Mouse (Mus musculus): Measurements from ENCODE around the gene Daam1.

- TF ChIP-seq POLR2A (IDR thresholded peaks at IDR 0.05; ENCODE audit: insufficient read length, low read depth) (no peak), SRF (IDR thresholded peaks at IDR 0.05; ENCODE audit: control insufficient read depth, insufficient read length, low read depth) (no peak), TCF3 (IDR thresholded peaks at IDR 0.05; ENCODE audit: insufficient read length, low read depth) (no peak), POLR2AphosphoS2 (IDR thresholded peaks at IDR 0.05; ENCODE audit: insufficient read length, low read depth) (no peak), MYOD1 (IDR thresholded peaks at IDR 0.05; ENCODE audit: control insufficient read depth in 1 of 3, insufficient read length in 2 of 3, low read depth in 2 of 3) (no peak), USF1 (IDR thresholded peaks at IDR 0.05; ENCODE audit: low read depth) (no peak), E2F4 (IDR thresholded peaks at IDR 0.05; ENCODE audit: insufficient read depth) (no peak), MYOG (IDR thresholded peaks at IDR 0.05; ENCODE audit: control insufficient read depth in 1 of 3, insufficient read depth in 1 of 3, insufficient read length in 2 of 3, low read depth in 2 of 3) (no peak), CEBPB (IDR thresholded peaks at IDR 0.05; ENCODE audit: insufficient read depth, poor library complexity, severe bottlenecking) (no peak), REST (IDR thresholded peaks at IDR 0.05; ENCODE audit: insufficient read depth, insufficient read length) (no peak), TCF12 (IDR thresholded peaks at IDR 0.05; ENCODE audit: insufficient read depth, poor library complexity, severe bottlenecking) (no peak), MAX (IDR thresholded peaks at IDR 0.05; ENCODE audit: low read depth) (no peak)
These were observed 3.2 kb downstream of the Daam1 start for GRCm38 (mm10) chr12:71834041-71834440.
